Mouse (Mus musculus): ENCODE data around the gene Acsl5. TPM values are rescaled to one million over a fixed set of nuclear protein-coding genes. Genes with fewer than 3 reads are reported as not detected.

Gene Acsl5
- polyA plus RNA-seq, 1 experiment from 2014 or later: 20.3 TPM

DNA sequence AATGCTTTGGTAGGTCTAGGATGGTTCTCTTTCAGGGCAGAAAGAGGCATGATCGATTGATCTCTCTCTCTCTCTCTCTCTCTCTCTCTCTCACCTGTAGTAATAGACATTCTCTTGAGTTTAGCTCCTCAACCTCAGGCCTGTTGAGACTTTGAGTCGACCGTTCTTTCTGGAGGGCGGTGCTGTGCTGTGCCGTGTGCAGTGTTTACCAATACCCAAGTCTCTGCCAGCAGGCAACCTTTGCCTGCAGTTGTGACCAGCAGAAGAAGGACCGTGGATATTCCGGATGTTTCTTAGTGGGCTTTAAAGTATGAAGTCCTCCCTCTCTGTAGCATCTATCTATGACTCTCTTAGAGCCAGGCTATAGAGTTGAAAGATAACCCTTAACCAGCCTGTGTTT, 90.7 kb downstream of the Acsl5 start:
- no peak for ATAC-seq (ENCODE audit: low FRiP score, low read depth)
- no peaks in the 10 kb centered on the region for H3K4me1 ChIP-seq
- WGBS: 95% methylated on average over 7 of the region's 7 CpGs
- no peak overlapping the region for H3K27ac ChIP-seq
- H3K36me3 ChIP-seq: no peaks in the 10 kb centered on the region
- H3K4me3 ChIP-seq: no peak overlapping the region
- no peaks in the 10 kb centered on the region for H3K9me3 ChIP-seq
- H3K9ac ChIP-seq: no peak overlapping the region
- H3K4me2 ChIP-seq (replicated peaks): no peak overlapping the region
- H3K27me3 ChIP-seq (replicated peaks): no peaks in the 10 kb centered on the region

- Histone ChIP-seq H3K4me3 (no peak overlapping the region), H3K9ac (no peak overlapping the region), H3K9me3 (no peaks in the 10 kb centered on the region), H3K4me2 (replicated peaks) (no peak overlapping the region), H3K27ac (no peak overlapping the region), H3K4me1 (no peaks in the 10 kb centered on the region), H3K27me3 (replicated peaks) (no peaks in the 10 kb centered on the region), H3K36me3 (no peaks in the 10 kb centered on the region)
- WGBS: 94% methylated on average over 9 of the region's 9 CpGs
- ATAC-seq (ENCODE audit: low FRiP score, low read depth): no peak
Measured at GRCm38 (mm10) chr19:55343274-55343673, 91.5 kb downstream of the Acsl5 start.

Other genes starting within 250 kb of the Acsl5 start
- 19.6 and 21.0 TPM in 2 replicates for gene Gpam, start 124.7 kb upstream of the Acsl5 start, polyA plus RNA-seq (2016; fragmentation: Nextera tagmentation; extraction: Ambion mirVana)
- gene Tectb, start 71.2 kb upstream of the Acsl5 start, polyA plus RNA-seq (2016; fragmentation: Nextera tagmentation; extraction: Ambion mirVana): not detected in 2 replicates
- gene Gucy2g, start 10.7 kb upstream of the Acsl5 start, polyA plus RNA-seq (2016; fragmentation: Nextera tagmentation; extraction: Ambion mirVana): not detected in 2 replicates
- 90.2 and 92.6 TPM in 2 replicates for gene Zdhhc6, start 64.1 kb downstream of the Acsl5 start, polyA plus RNA-seq (2016; fragmentation: Nextera tagmentation; extraction: Ambion mirVana)
- 29.4 and 30.1 TPM in 2 replicates for gene Vti1a, start 64.4 kb downstream of the Acsl5 start, polyA plus RNA-seq (2016; fragmentation: Nextera tagmentation; extraction: Ambion mirVana)